ENCODE assay signal across 26 mouse cellular contexts in genomic region chr13:36554743-36555142, GRCm38 (mm10).
"Had no signal": no experiment of that assay in that cellular context is flagged by ENCODE, and none has a peak within 500 bp of the region (broad histone marks: within the 10 kb centered on the region; RNA-seq: fewer than 3 reads in every experiment).

No protein-coding gene starts in this region.

- H3K27ac ChIP-seq: gastrocnemius, adult 2 months; heart, adult 2 months; heart, embryonic 10.5 days; heart, embryonic 13.5 days; heart, embryonic 15.5 days; hindbrain, embryonic 10.5 days; hindbrain, embryonic 12.5 days; hindbrain, embryonic 14.5 days; intestine, embryonic 15.5 days; layer of hippocampus, adult 2 months; left cerebral cortex, adult 2 months; limb, embryonic 10.5 days; limb, embryonic 12.5 days had no signal

- H3K27me3 ChIP-seq: heart, embryonic 13.5 days; heart, embryonic 15.5 days; hindbrain, embryonic 12.5 days; intestine, embryonic 15.5 days; limb, embryonic 12.5 days had no signal

- H3K36me3 ChIP-seq: heart, embryonic 10.5 days; heart, embryonic 13.5 days; heart, embryonic 15.5 days; hindbrain, embryonic 10.5 days; hindbrain, embryonic 12.5 days; intestine, embryonic 15.5 days; limb, embryonic 10.5 days; limb, embryonic 12.5 days had no signal

- H3K4me3 ChIP-seq: gastrocnemius, adult 2 months; heart, adult 2 months; heart, embryonic 10.5 days; heart, embryonic 13.5 days; heart, embryonic 15.5 days; hindbrain, embryonic 10.5 days; hindbrain, embryonic 12.5 days; intestine, embryonic 15.5 days; layer of hippocampus, adult 2 months; left cerebral cortex, adult 2 months; limb, embryonic 10.5 days; limb, embryonic 12.5 days had no signal

- H3K9ac ChIP-seq: heart, embryonic 13.5 days; heart, embryonic 15.5 days; hindbrain, embryonic 12.5 days; hindbrain, embryonic 14.5 days; intestine, embryonic 15.5 days; limb, embryonic 12.5 days had no signal

- ATAC-seq: hindbrain, embryonic 16.5 days; inflammation-experienced regulatory T-cells, adult 6 months; intestine, embryonic 15.5 days; intestine, postnatal 0 days had no signal

- H3K4me2 ChIP-seq: heart, embryonic 13.5 days; heart, embryonic 15.5 days; hindbrain, embryonic 12.5 days; hindbrain, embryonic 14.5 days; intestine, embryonic 15.5 days; limb, embryonic 12.5 days; liver, embryonic 11.5 days had no signal

- H3K9me3 ChIP-seq: heart, embryonic 10.5 days; heart, embryonic 13.5 days; heart, embryonic 15.5 days; hindbrain, embryonic 12.5 days; intestine, embryonic 15.5 days; limb, embryonic 10.5 days; limb, embryonic 12.5 days had no signal

- DNase-seq: gastrocnemius, adult 2 months; gastrocnemius, postnatal 10 days; gastrocnemius, postnatal 25 days; heart, adult 2 months; heart, postnatal 14 days; heart, postnatal 36 days; kidney, adult 18-20 months; kidney, adult 8-10 months; kidney, postnatal 10 days; kidney, postnatal 4 days; liver had no signal

- H3K4me1 ChIP-seq: heart, embryonic 15.5 days; hindbrain, embryonic 10.5 days; hindbrain, embryonic 12.5 days; intestine, embryonic 15.5 days had no signal
